Mouse (Mus musculus): ENCODE data around the gene Gm10842.
"Not testable (repeated sequence)": the region's sequence is repeated elsewhere in the genome, so short reads cannot be mapped to it uniquely, and the experiment has no call there.

GRCm38 (mm10) chr11:105137255-105137654, 9.4 kb upstream of the Gm10842 start:
- not testable (repeated sequence) for TF ChIP-seq CTCF (IDR thresholded peaks at IDR 0.05; ENCODE audit: control insufficient read depth, insufficient read depth, insufficient read length); MAX (IDR thresholded peaks at IDR 0.05); USF1 (IDR thresholded peaks at IDR 0.05; ENCODE audit: low read depth); MYOD1 (IDR thresholded peaks at IDR 0.05; ENCODE audit: control insufficient read depth, insufficient read length, low read depth)
